In the genomic region with DNA sequence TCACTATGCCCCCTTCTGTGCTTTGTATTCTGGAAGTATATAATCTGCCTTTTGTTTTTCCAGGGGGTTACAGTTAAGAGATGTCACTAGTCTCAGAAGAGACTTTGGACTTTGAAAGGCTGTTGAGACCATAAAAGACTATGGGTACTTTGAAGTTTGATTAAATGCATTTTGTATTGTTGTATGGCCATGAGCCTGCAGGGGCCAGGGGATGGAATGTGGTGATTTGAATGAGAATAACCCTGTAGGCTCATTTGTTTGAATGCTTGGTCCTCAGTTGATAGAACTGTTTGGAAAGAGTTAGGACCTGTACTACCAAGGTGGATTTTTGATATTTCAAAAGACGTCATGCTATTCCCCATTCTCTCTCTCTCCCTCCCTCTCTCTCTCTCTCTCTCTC, we compare ENCODE assay signal across 26 mouse cellular contexts.
"Had no signal": no experiment of that assay in that cellular context is flagged by ENCODE, and none has a peak within 500 bp of the region (broad histone marks: within the 10 kb centered on the region; RNA-seq: fewer than 3 reads in every experiment).

No protein-coding gene starts in this region.

- H3K27ac ChIP-seq: heart, adult 2 months; heart, embryonic 13.5 days; heart, embryonic 15.5 days; hindbrain, embryonic 13.5 days; hindbrain, embryonic 15.5 days; hindbrain, postnatal 0 days; kidney, embryonic 15.5 days; kidney, postnatal 0 days; limb, embryonic 13.5 days; limb, embryonic 15.5 days; liver, embryonic 12.5 days; liver, embryonic 14.5 days had no signal

- H3K4me3 ChIP-seq: heart, adult 2 months; heart, embryonic 13.5 days; heart, embryonic 15.5 days; hindbrain, embryonic 13.5 days; hindbrain, embryonic 15.5 days; kidney, embryonic 15.5 days; limb, embryonic 13.5 days; limb, embryonic 15.5 days; liver, embryonic 12.5 days had no signal

- H3K36me3 ChIP-seq: heart, embryonic 13.5 days; heart, embryonic 15.5 days; hindbrain, embryonic 13.5 days; hindbrain, embryonic 15.5 days; kidney, embryonic 15.5 days; limb, embryonic 13.5 days; limb, embryonic 15.5 days; liver, embryonic 12.5 days had no signal

- H3K4me1 ChIP-seq: heart, embryonic 13.5 days; heart, embryonic 15.5 days; hindbrain, embryonic 13.5 days; hindbrain, embryonic 15.5 days; kidney, embryonic 15.5 days; limb, embryonic 13.5 days; limb, embryonic 15.5 days; liver, embryonic 12.5 days had no signal

- H3K4me2 ChIP-seq: heart, embryonic 11.5 days; heart, embryonic 13.5 days; heart, embryonic 15.5 days; hindbrain, embryonic 13.5 days; hindbrain, embryonic 15.5 days; kidney, embryonic 15.5 days; limb, embryonic 13.5 days; limb, embryonic 15.5 days; liver, embryonic 12.5 days had no signal

- ATAC-seq: hindbrain, postnatal 0 days; intestine, embryonic 16.5 days; liver, embryonic 12.5 days had no signal

- H3K9ac ChIP-seq: heart, embryonic 13.5 days; heart, embryonic 15.5 days; hindbrain, embryonic 13.5 days; hindbrain, embryonic 15.5 days; kidney, embryonic 15.5 days; limb, embryonic 13.5 days; limb, embryonic 15.5 days; liver, embryonic 12.5 days; liver, embryonic 14.5 days had no signal

- H3K9me3 ChIP-seq: heart, embryonic 13.5 days; heart, embryonic 15.5 days; hindbrain, embryonic 13.5 days; hindbrain, embryonic 15.5 days; kidney, embryonic 15.5 days; limb, embryonic 13.5 days; limb, embryonic 15.5 days; liver, embryonic 12.5 days had no signal

- H3K27me3 ChIP-seq: heart, embryonic 13.5 days; heart, embryonic 15.5 days; hindbrain, embryonic 13.5 days; hindbrain, embryonic 15.5 days; kidney, embryonic 15.5 days; limb, embryonic 13.5 days; limb, embryonic 15.5 days; liver, embryonic 12.5 days had no signal

- DNase-seq: gastrocnemius, postnatal 14 days; gastrocnemius, postnatal 36 days; heart, adult 2 months; heart, postnatal 14 days; heart, postnatal 36 days; kidney, adult 11 months; kidney, adult 2 months; kidney, adult 9 months; kidney, postnatal 14 days; kidney, postnatal 36 days; layer of hippocampus, adult 9-11 months; layer of hippocampus, postnatal 36 days; left cerebral cortex, postnatal 4 days had no signal
